Mouse (Mus musculus): ENCODE measurements around the gene Myo7a. TPM values are rescaled to one million over a fixed set of nuclear protein-coding genes. Genes with fewer than 3 reads are reported as not detected.

Myo7a gene
- total RNA-seq, 4 experiments from 2014 or later = 11.1 to 15.8 (median 14.0) TPM

DNA sequence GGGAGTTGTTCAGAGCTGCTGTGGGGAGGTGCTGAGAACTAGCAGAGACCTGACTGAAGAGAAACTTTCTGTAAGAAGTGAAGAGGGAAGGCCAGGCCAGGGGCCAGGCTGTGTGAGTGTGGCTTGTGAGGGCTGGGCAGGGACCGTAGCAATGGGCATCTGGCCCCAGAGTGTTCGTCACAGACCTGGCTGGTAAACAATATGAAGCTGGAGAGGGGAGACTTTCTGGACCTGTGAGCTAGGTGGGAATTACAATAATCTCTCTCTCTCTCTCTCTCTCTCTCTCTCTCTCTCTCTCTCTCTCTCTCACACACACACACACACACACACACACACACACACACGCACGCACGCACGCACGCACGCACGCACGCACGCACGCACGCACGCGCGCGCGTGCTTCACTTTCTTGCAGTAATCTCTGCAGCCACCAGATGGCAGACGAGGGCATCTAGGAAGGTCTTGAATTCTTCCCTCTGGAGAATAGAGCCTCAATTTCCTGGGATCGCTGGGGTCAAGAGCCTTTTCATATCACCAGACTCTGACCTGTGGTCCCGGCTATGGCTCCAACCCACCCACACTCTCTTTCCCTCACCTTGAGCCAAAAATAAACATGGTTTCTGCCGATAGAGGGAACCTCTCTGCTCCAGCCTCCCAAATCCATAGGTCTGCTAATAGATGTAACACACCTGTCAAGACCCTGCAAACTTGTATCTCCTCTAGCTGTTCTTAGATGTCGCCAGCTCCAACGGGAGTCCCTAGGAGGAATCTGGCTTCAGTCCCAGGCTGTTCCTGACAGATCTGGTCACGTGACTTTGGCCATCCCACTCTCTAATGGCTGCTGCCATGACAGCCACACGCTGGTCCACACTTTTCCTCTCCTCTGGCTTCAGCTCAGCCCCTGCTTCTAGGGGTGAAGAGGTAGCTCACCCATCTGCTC lies 16.1 kb downstream of the Myo7a start:
- peak; percentile 59 to 73 for DNase-seq (ENCODE audit: low spot score in 2 of 2)

DNA sequence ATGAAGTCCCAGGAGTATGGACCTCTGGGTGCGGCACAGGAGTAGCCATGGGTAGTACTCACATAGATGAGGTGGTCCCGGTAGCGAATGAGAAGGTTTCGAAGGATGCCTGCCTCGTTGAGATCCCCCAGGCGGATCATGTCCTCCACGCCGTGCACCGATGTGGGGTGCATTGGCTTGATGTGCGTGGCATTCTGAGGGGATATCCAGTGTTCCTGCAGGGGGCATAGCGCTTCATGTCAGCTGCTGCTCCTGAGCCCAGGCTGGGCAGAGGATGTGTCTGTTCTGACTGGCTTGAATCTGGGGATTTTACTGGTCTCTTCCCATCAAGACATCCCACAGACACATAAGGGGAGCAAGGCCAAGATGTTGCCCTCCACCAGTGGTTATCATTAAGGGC lies 16.8 kb downstream of the Myo7a start:
- DNase-seq (ENCODE audit: low spot score in 2 of 2) = no peak

DNA sequence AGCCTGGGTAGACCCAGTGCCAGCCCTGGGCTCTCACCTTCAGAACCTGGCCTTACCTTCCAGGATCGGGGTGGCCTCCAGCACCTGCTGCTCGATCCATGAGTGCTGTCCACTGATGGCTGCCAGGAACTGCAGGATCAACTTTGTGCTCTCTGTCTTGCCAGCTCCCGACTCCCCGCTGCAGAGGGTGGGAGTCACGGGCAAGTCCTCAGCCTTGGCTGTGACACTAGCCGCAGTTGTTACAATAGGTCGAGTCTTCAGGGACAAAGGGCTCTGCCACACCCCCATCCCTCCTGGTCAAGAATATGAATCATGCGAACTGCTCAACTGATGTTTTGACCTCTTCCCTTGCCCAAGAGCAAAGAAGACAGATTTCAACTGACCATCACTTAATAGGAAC lies 21.8 kb downstream of the Myo7a start:
- DNase-seq (ENCODE audit: low spot score in 2 of 2) = no peak

DNA sequence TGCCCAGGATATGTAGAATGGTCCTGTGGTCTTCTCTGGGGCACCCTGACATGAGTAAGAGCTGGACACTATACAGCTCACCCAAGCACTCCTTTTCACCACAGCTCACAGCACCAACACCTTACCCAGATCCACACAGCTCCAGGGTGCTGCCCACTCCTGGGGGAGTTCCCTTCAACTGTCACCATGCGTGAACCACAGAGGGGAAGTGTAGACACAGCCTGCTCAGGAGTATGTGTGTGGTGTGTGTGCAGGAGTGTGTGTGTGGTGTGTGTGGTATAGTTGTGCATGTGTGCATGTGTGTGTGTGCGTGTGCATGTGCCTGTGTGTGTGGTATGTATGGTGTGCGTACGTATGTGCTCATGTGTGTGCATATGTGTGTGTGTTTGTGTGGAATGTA lies 23.5 kb downstream of the Myo7a start:
- no peak for DNase-seq (ENCODE audit: low spot score in 2 of 2)

DNA sequence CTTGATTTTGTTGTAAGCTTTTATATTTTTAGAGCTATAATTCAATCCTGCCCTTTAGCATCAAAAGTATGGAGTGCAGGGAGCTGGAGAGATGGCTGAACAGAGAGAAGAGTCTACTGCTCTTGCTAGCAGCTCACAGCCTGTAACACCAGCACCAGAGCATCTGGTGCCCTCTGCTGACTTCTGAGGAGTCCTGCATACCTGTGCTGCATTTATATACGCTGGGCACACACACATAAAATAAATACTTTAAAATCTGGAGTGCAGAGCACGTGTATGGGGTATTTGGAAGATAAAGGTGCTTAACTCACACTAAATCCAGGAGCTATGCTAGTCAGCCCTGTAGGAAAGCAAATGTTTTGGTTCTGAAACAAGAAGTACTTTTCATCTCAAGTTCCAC lies 33.0 kb downstream of the Myo7a start:
- no peak for DNase-seq (ENCODE audit: low spot score in 2 of 2)

DNA sequence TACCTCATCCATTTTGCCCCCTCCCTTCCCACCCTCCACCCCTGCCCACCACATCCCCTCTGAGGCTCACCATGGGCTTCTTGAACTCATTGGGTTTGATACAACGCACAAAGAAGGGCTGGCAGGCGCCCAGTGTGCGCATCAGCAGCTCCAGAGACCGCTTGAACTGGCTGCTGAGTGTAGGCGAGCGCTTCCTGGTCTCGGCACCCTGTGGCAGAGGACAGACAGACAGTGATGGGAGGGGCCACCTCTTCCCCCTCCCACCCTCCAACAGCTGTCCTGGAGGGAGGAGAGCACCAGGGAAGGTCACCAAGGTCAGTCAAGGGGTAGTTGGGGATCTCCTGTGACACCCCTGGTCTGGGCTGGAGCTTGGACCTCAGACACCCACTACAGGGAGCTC lies 34.0 kb downstream of the Myo7a start:
- DNase-seq (ENCODE audit: low spot score in 2 of 2) = no peak

DNA sequence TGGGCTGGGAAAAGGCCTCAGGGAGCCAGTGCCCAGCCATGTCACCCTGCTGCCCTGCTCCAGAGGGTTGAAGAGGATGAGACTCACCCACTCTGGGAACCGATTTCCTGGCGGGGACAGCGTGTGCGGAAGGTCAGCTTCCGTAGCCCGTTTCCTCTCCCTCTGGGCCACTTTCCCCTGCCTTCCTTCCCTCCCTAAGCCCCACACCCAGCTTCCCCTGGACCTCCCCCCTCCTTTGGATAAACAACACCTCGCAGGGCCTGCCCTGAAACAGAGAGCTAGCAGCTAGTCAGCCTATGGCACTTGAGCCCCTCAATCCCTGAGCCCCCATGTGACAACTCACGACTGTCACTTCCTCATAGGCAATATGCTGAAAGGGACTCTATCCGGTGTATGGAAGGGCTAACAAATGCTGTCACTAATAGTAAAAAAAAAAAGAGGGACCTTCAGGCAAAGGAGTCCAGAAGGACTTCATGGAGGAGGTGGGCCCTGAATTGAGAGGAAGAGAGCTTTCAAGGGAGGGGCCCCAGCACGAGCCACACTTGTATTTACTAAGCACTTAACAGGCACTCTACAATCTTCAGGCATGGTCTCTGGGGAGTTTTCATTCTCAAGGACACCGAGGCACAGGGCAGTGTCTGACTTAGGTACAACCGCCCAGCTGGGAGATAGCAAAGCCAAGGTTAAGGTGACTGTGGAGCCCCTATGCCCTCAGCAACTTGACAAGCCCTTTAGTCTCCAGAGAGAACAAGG lies 34.6 kb downstream of the Myo7a start:
- no peak for DNase-seq (ENCODE audit: low spot score in 2 of 2)

DNA sequence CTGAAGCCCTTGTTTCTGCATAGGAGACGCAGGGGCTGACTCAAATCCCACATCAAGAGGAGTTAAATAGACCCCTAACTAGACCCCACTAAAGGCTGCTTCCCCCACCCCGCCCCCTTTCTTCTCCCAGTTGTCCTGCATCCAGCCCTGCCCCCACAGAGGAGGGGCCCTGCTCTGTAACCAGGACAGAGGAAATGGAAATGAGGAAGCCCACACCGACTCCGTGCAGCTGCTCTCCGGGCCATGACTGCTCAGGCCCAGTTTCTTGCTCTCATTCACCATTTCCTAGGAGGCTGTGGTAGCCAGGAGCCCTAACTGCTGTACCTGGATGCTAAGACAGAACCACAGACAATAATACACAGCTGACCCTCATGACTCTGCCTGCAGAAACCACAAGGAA lies 36.9 kb downstream of the Myo7a start:
- DNase-seq (ENCODE audit: low spot score in 2 of 2) = no peak

DNA sequence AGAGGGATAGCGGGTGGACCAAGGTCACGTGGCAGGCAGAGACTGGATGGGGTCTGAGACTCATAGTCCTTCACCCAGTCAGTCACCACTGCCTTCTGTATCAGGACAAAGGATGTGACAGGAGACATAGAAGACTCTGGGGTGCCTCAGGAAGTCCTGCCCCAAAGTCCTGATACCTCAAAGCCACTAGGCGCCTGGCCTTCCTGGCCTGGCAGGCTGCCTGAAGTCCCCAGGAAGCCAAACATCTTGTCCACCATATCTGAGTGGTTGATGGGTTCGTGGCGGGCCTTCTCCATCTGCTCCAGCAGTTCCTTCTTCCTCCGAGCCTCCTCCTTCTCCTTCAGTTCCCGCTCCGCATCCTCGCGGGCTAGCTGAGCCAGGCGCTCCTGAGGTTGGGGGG lies 41.9 kb downstream of the Myo7a start:
- no peak for DNase-seq (ENCODE audit: low spot score in 2 of 2)

DNA sequence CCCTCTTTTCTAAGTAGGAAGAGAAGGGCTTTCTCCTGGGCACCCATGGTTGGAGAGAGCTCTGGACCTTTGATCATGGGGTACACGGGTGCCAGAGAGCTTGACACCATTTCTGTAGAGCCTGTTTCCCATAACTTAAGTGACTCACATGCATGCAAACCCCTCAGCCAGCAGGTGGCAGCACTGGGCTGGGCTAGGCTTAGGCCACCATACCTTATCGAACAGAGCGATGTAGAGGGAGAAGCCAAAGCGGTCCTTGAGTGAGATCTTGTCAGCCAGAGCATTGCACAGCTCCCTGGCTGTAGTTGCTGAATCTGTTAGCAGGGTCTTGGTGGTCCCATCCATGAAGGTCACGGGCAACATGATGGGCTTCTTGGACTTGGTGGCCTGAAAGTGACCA lies 47.7 kb downstream of the Myo7a start:
- peak; percentile 27 to 64 for DNase-seq (ENCODE audit: low spot score in 2 of 2)

DNA sequence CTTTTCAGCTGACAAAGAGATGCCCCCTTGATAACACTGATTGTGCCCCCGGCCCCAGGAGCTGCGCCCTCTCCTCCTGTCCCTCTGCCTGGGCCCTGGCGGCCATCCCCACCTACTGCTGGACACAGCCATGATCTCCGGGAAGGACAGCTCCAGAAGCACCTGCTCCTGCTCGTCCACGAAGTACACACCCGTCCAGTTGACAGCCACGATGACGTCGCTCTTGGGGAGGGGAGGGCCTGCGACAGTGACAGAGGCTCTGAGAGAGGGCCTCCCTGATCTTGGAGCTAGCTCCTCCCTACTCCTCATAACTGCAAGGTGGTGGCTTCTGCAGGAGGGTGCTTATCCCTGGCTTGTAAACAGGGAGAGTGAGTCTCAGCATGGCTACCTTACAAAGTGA lies 53.1 kb downstream of the Myo7a start:
- DNase-seq (ENCODE audit: low spot score in 2 of 2) = no peak

DNA sequence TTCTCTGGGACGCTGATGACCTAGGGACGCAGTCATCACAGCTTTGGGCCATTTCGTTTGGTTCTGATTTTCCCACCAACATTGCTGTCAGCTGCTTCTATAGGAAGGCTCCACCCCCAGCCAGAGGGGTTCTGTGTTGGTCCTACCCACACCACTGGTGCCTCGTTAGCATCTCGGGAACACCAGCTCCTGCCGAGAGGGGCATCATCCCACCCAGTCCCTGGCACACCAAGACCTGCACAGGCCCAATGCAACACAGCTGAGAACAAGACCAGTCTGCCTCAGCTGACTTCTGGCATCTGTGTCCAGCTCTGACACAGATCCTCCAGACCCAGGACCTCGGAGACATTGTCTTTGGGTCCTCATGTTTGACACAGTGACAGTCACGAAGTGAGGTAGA lies 64.4 kb downstream of the Myo7a start:
- DNase-seq (ENCODE audit: low spot score in 2 of 2) = no peak

DNA sequence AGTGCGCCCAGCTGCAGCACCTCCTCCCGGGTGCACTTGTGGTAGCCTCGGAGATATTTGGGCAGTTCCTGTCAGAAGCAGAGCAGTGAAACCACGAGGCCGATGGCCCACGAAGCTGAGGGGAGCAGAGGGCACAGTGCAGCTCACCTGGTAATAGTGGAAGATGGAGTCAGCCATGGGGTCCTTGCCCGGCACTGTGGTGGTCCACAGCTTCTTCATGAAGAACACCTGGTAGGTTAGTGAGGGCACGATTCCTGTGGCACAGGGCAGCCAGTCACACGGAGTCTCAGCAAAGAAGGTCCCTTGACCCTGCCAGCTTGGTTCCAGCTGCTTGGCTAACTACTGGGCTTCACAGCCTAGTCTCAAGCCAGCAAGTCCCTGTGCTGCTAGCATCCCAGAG lies 64.9 kb downstream of the Myo7a start:
- DNase-seq (ENCODE audit: low spot score in 2 of 2) = no peak

DNA sequence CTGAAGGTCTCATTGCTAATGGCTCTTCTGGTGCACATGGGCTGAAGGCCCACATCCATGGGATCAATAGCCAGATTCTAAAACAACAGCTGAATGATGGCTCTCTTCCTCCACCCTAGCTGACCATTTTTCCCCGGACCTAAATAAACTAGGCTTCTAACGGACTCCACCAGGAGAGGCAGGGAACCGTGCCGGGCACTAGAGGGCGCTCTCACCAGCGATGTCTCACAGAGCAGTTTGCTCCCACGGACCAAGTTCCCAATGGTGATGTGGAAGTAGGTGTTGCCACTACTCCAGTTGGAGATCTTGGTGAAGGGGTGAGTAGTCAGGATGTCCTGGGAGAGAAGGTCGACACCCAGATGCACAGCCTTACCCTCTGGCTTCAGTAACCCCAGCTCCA lies 67.3 kb downstream of the Myo7a start:
- peak in 1 of 2 experiments; percentile 10 for DNase-seq (ENCODE audit: low spot score in 2 of 2)

DNA sequence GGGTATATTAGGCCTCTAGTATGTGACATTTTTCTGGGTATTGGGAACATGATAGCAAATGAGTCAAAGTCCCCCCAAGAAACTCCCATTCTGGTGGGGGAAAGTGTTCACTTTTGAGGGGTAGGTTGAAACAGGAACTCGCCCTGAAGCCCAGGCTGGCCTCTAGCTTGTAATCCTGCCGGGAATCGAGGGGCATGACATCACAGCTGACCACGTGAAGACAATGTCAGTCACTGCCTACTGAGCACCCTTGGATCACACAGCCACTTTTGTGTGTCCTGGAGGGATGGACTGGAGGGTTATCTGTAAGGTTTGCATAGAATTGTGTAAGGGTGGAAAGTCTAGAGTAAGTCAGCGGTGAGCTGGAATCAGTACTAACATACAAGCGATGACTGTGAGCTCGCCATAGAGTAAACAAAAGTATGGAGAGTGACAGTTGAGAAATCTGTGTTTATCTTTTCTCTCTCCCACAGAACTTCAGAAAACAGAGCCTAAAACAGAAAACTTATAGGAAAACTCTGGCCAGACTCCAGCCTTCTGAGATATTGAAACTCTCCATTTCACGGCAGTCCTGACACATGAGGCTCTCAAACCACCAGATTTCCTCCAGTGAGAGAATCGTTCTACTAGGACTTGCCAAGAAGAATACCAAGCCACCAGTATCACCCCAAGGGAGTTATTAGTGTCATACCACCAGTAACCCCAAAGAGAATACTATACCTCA lies 71.1 kb downstream of the Myo7a start:
- no peak for DNase-seq (ENCODE audit: low spot score in 2 of 2)

DNA sequence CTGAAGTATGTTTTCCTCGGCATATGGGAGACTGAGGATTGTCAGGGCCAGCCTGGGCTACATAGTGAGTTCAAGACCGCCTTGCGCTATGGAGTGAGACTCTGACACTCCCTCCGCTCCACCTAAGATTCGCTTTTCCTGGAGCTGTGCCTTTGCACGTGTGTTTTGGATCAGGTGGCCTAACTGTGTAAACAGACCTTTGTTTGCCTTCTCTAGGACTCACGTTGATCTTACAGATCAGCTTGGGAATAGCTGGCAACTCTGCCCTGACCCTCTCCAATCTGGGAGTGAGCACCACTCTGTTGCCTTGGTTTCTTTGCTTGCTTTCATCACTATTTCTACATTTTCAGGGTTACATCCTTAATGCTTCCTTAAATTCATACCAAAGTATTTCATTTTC lies 116.7 kb downstream of the Myo7a start:
- DNase-seq (ENCODE audit: low spot score in 2 of 2) = no peak

Other genes with a start within 250 kb of the Myo7a start
- gene Gdpd4, start 199.6 kb downstream of the Myo7a start, total RNA-seq (2022) = under 1 TPM in 2 of 4 experiments, not detected in 2; 0.11 to 0.32 TPM
- gene Omp, start 26.0 kb upstream of the Myo7a start, total RNA-seq (2022) = 1 to 10 TPM in 1 of 4 experiments, under 1 TPM in 3; 0.55 to 1.4 (median 0.73) TPM
- 10 to 100 TPM; 30.8 to 35.2 (median 31.7) TPM for gene Capn5, start 58.8 kb upstream of the Myo7a start, total RNA-seq (2022)
- gene B3gnt6, start 80.0 kb upstream of the Myo7a start, total RNA-seq (2022) = under 1 TPM; 0.15 to 0.41 (median 0.28) TPM
- gene Acer3, start 201.7 kb upstream of the Myo7a start, total RNA-seq (2022) = 10 to 100 TPM; 25.1 to 27.2 (median 25.5) TPM
- gene Tsku, start 241.8 kb upstream of the Myo7a start, total RNA-seq (2022) = 1 to 10 TPM; 2.4 to 4.2 (median 2.9) TPM

Data from left cerebral cortex, adult 8-10 months (tissue).